Mouse (Mus musculus) adipocyte (in vitro differentiated cells): Measurements from ENCODE around the gene Syngr3.
"Not testable (repeated sequence)": the region's sequence is repeated elsewhere in the genome, so short reads cannot be mapped to it uniquely, and the experiment has no call there.

Source experiments
- DNase-seq: peaks from one replicate; pipeline ENCODE4 v3.0.0-alpha.2; 2016; ENCODE audit warnings: low spot score

The Syngr3 gene

DNA sequence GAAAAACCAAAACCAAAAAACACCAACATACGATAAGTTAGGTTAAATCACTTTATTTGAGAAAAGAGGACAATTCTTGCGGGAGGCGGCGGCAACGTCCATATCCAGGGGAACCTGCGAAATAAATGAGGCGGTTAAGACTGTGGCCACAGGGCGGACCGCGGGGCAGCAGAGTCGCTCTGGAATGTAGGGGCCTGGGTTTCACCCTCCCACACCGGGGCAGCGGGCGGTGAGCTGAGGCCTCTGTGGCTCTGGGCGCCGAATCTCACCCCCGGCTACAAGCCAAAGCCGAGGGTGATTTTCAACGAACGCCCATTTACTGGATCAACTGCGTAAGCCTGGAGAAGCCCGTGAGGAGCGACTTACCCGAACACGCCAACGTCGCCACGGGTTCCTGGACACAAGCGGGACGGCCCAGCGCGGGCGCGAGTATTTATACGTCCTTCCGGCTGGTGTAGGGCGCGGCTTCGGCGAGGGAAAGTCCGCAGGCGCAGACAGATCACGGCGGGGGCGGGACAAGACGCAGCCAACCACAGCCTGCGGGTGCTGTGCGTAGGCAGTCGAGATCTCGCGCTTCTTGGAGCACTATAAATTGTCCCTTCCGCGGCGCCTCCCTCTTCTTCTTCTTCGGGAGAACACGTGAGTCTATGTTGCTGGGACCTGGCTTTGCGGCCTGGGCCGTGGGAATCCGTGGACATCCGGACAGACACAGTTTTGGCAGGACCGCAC is 29.9 kb upstream of the Syngr3 start:
- peak; percentile 99 for DNase-seq

GRCm38 (mm10) chr17:24718938-24719337 is 29.2 kb upstream of the Syngr3 start:
- DNase-seq, result not testable (repeated sequence)

DNA sequence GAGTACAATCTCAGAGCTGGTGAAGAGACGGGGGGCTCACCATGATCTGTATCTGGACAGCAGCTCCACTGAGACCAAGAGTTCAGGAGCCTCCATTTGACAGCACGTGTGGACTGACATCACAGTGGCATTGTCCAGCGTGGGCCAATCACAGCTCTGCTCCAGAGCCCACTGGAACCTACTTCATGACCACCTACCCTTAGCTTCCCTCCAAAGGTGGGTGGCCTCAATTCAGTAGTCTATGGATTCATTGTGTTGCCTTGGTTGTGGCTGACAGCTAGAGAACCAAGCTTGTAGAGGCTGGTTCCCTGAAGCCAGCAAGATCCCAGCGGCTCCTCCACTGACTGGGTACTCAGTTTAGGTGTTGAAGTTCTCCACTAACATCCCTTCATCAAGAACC is 28.2 kb upstream of the Syngr3 start, which contains the start of the genes Rnf151 and Rps2:
TSS of gene Rnf151 (minus strand) at position 121 of the 400 bp plus-strand sequence.
TSS of gene Rps2 (plus strand) at position 174 of the 400 bp plus-strand sequence.
- DNase-seq, result no peak

DNA sequence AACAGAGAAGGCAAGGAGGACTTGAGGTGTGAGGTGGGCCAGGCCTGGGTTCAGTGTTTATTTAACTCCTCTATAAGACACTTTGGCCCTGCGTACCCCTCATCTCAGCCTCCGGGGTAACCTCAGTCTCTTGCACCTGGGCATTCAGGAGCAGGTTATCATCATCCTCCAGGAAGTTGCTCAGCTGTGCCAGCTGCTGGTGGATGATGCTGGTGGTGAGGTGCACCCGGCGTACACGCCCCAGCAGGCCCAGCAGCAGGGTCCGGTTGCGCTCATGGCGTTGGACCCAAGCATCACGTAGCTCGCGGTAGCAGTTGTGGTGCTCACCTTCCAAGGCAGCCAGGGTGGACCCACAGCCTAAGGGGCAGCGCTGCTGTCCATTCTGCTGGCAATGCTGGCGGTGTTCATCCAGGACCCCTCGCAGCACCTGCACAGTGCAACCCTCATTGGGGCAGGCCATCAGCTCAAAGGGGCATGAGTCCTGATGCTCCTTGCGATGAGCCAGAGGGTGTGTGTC is 26.5 kb upstream of the Syngr3 start:
- DNase-seq, result no peak

- DNase-seq, result no peak
These were observed 25.8 kb upstream of the Syngr3 start for GRCm38 (mm10) chr17:24715556-24715955.

DNA sequence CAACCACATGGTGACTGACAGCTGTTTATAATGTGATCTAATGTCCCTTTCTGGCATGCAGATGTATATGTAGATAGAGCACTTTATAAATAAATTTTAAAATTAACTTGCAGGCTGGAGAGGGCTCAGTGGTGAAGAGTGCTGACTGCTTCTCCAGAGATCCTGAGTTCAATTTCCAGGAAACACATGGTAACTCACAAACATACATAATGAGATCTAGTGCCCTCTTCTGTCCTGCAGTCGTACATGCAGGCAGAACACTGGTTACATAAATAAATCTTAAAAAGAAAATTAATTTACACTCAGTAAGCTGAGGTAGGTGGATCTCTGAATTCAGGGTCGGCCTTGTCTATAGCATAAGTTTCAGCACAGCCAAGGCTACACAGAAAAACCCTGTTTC is 18.9 kb upstream of the Syngr3 start:
- peak; percentile 62 for DNase-seq

DNA sequence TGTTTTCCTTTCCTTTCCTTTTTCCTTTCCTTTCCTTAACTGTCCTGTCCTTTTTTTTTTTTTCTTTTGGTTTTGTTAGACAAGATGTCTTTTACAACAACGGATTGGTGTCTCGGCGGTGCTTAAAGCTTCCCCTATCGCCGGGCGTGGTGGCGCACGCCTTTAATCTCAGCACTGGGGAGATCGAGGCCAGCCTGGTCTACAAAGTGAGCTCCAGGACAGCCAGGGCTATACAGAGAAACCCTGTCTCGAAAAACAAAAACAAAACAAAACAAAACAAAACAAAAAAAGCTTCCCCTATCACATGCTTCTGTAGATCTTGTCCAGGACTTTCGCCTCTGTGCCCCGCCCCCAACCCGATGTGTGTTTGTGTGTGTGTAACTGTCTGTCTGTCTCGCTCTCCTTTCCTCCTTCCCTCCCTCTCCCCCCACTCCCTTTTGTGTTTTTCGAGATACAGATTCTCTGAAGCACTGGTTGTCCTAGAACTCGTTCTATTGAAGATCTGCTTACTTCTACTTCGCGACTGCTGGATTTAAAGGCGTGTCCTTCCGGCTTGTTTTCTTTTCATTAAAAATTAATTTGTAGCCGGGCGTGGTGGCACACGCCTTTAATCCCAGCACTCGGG is 18.2 kb upstream of the Syngr3 start:
- no peak for DNase-seq

- DNase-seq, result peak; percentile 96
These were observed 17.4 kb upstream of the Syngr3 start, which contains the start of gene Tbl3 for GRCm38 (mm10) chr17:24706982-24707800. Tbl3 (minus strand) TSS chr17:24707660.

GRCm38 (mm10) chr17:24705821-24706220 is 16.1 kb upstream of the Syngr3 start:
- no peak for DNase-seq

DNA sequence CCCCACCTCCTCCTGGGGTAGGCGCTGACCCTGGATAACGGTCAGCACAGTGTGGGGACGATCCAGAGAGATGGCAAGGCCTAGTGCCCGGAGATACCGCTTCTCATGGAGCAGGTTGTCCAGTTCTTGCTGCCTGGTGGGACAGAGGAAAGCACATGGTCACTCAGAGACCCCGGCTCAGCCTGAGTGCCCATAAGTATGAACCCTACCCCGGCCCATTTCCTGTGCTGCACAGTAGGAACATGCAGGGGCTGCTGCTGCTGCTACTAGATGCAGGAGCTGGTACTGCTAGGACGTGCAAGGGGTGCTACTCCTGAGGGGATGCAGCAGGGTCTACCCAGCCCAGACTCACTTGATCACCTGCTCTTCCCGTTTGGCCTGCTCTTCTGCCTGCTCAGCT is 11.5 kb upstream of the Syngr3 start:
- no peak for DNase-seq

- no peak for DNase-seq
These were observed 9.7 kb upstream of the Syngr3 start for GRCm38 (mm10) chr17:24699473-24699872.

DNA sequence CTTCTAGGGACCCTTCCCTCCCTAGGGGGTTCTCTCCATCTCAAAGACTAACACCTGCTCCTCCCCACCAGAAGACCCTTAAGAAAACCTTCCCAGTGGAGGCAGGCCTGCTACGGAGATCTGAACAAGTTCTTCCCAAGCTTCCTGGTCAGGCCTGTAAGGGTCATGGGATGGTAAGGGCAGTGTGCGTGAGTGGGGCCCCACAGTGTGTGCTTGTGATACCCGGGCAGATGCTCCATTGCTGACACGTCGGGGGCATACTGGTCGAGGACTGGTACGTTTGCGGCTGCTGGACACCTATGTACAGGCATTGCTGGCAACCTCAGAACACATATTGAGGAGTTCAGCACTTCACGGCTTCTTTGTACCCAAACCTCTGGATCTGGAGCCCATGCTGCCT is 9.0 kb upstream of the Syngr3 start:
- DNase-seq, result no peak

GRCm38 (mm10) chr17:24697985-24698384 is 8.2 kb upstream of the Syngr3 start:
- no peak for DNase-seq

DNA sequence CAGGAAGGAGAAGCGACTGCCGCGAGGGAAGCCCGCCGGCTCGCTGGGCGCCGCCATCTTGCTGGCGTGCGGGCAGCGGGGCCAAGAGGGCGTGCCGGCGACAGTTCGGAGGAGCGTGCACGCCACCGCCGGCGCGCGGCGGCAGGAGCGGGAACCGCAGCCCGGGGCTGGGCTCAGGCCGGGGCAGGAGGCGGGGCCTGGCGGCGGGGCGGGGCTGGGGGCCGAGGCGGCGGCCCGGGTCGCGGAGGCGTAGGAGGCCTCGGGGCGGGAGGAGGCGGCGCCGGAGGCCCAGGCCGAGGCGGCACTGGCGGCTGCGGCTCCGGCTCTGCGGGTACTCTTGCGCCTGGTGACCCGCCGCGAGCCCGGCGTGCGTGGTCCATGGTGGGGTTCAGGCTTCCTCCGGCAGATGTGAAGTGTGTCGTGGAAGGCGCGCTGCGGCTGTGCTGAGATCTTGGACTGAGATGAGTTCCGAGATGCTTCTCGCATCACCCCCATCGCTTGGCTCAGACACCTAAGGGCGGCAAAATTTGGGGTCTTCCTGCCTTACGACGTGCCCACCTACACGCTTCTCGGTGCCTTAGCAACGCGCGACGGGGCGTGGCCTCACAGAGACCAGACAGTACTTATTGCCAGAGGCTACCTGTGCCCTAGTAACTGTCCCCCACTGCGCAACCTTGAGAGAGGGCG is 6.4 kb upstream of the Syngr3 start, which contains the start of the genes Gfer and Noxo1:
TSS of gene Gfer (minus strand) at position 146 of the 687 bp plus-strand sequence.
TSS of gene Noxo1 (plus strand) at position 224 of the 687 bp plus-strand sequence.
- peak; percentile 87 for DNase-seq

DNA sequence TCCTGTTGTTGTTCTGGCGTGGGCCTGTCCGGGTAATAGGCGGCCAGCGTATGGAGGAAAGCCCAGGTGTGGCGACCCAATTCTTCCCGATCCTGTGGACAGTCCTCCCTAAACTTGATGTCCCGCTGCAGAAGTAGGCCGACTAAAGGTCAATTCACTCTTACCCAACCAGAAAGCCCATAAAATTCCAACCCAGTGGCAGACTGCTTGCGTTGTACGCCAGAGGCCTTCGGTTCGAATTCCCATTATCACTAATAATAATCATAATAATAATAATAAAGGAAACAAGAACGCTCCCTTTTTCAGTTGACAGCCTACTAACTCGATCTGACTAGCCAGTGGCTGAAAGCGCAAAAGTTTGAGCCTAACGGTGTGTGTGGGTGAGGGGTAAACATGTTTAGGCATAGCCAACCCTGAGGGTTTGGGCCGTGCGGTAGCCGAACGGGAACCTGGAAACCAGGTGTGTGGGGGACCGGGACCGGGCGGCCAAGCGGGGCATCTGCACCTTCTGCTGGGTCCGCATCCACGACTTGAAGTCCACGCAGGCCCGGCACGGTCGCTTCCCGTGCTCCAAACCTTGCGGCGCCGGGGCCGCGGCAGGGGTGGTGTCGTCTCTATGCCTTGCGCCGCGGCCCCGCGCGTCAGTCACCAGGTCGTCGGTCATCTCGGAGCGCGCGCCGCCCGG is 5.7 kb upstream of the Syngr3 start:
- DNase-seq, result peak; percentile 63

- no peak for DNase-seq
These were observed 2.6 kb upstream of the Syngr3 start for GRCm38 (mm10) chr17:24692385-24692784.

GRCm38 (mm10) chr17:24687599-24687998 is 2.2 kb downstream of the Syngr3 start:
- no peak for DNase-seq

DNA sequence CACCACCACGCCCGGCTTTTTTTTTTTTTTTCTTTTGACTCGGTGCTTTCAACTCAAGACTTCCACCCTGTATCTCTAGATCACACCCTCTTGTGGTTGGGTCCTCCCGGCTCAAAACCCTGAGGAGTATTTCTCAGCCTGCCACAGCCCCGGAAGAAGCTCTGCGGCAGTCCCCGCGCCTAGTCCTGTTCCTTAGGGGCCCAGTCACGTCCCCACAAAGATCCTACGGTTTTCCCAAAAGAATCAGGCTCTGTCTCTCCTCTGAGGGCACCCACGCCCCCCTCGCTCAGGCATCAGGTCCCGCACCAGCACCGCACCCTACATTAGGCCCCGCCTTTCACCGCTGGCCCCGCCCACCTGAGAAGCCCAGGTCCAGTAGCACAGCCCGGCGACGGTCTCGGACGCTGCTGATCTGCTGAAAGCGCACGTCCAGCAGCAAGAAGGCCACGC is 2.6 kb downstream of the Syngr3 start:
- DNase-seq, result no peak

GRCm38 (mm10) chr17:24686514-24686913 is 3.2 kb downstream of the Syngr3 start:
- DNase-seq, result no peak

- DNase-seq, result no peak
These were observed 12.2 kb downstream of the Syngr3 start for GRCm38 (mm10) chr17:24677500-24678080.

DNA sequence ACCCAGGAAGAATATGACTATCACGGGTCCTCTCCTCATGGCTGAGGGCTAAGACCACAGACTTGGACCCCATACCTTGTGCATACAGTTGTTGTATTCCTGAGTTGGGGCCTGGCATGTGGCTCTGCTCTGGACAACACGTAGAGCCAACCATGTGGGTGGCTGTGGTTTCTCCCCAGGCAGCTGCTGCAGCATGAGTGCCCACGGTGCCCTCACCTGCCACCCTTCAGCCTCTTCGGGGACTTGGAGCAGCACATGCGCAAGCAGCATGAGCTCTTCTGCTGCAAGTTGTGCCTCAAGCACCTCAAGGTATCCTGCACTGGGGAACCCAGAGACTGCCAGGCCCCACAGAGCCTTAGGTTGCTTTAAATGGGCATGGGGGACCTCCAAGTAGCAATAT is 12.9 kb downstream of the Syngr3 start:
- no peak for DNase-seq
